ENCODE assay signal across 8 mouse cellular contexts in genomic region chr2:157426171-157426570, GRCm38 (mm10). TPM values are rescaled to one million over a fixed set of nuclear protein-coding genes. Genes with fewer than 3 reads are reported as not detected.
DNase-seq lines count a peak whose midpoint lies in the region; ATAC-seq and TF ChIP-seq lines count a peak whose summit lies in the region.
"Had no signal": no experiment of that assay in that cellular context is flagged by ENCODE, and none has a peak within 500 bp of the region (broad histone marks: within the 10 kb centered on the region; RNA-seq: fewer than 3 reads in every experiment).

No protein-coding gene starts in this region.

- ATAC-seq in hindbrain, embryonic 11.5 days (ENCODE audit: low FRiP score), result no peak
- no peak for ATAC-seq in lung, embryonic 15.5 days (ENCODE audit: borderline replicate concordance, extremely low read depth, low FRiP score, low TSS enrichment)

- peak; percentile 73 for DNase-seq in Muller cell, postnatal 12 days (ENCODE audit: inconsistent ontology term)
- peak; percentile 7 for DNase-seq in hindbrain, embryonic 11.5 days (ENCODE audit: low spot score)
- DNase-seq in frontal cortex, postnatal 10 days (ENCODE audit: low spot score in 2 of 2), result no peak
- no peak for DNase-seq in thymus, adult 2 months
- no peak for DNase-seq in liver
- DNase-seq: cerebellum, adult 11 months had no signal

- H3K36me3 ChIP-seq in ES-Bruce4 (ENCODE audit: control insufficient read depth, insufficient read depth, low read length, poor library complexity, severe bottlenecking), result no peaks in the 10 kb centered on the region
- no peaks in the 10 kb centered on the region for H3K36me3 ChIP-seq in hindbrain, embryonic 11.5 days (ENCODE audit: control insufficient read depth, insufficient read depth, low read length)
- H3K36me3 ChIP-seq in lung, embryonic 15.5 days, result no peaks in the 10 kb centered on the region
- H3K36me3 ChIP-seq in thymus, adult 2 months (ENCODE audit: control insufficient read depth, insufficient read depth, low read length), result no peaks in the 10 kb centered on the region

- H3K9me3 ChIP-seq in ES-Bruce4 (replicated peaks; ENCODE audit: control insufficient read depth, insufficient read depth, low read length, poor library complexity, severe bottlenecking), result no peaks in the 10 kb centered on the region
- no peaks in the 10 kb centered on the region for H3K9me3 ChIP-seq in hindbrain, embryonic 11.5 days (ENCODE audit: control insufficient read depth, low read length)
- no peaks in the 10 kb centered on the region for H3K9me3 ChIP-seq in lung, embryonic 15.5 days

- 0 out of 2 replicates have a peak, but pooled peaks have one; percentile 10 for TF ChIP-seq EP300 in ES-Bruce4 (IDR thresholded peaks at IDR 0.05; ENCODE audit: insufficient read depth, low read depth, low read length)

- no peak for TF ChIP-seq POLR2A in ES-Bruce4 (IDR thresholded peaks at IDR 0.05; ENCODE audit: insufficient read depth, low read length)
- no peak for TF ChIP-seq POLR2A in thymus, adult 2 months (IDR thresholded peaks at IDR 0.05; ENCODE audit: control insufficient read depth, extremely low read depth, insufficient read depth, low read length, poor library complexity)

- no peak overlapping the region for H3K9ac ChIP-seq in ES-Bruce4 (ENCODE audit: low read depth, poor library complexity, severe bottlenecking)
- no peak overlapping the region for H3K9ac ChIP-seq in hindbrain, embryonic 11.5 days (ENCODE audit: low read depth, low read length)
- no peak overlapping the region for H3K9ac ChIP-seq in lung, embryonic 15.5 days

- no peak for TF ChIP-seq CTCF in ES-Bruce4 (IDR thresholded peaks at IDR 0.05; ENCODE audit: low read depth, low read length)
- TF ChIP-seq CTCF in thymus, adult 2 months (IDR thresholded peaks at IDR 0.05; ENCODE audit: borderline replicate concordance, control insufficient read depth, extremely low read depth, insufficient read depth, low read length, poor library complexity), result no peak

- WGBS in hindbrain, embryonic 11.5 days, result 69% methylated on average over 6 of the region's 6 CpGs
- 67% methylated on average over 6 of the region's 6 CpGs for WGBS in lung, embryonic 15.5 days
- WGBS in thymus, adult 2 months, result 77% methylated on average over 6 of the region's 6 CpGs

- no peak overlapping the region for H3K4me2 ChIP-seq in hindbrain, embryonic 11.5 days (replicated peaks; ENCODE audit: low read depth, low read length)
- H3K4me2 ChIP-seq in lung, embryonic 15.5 days, result peak overlapping the region; percentile 81; the same call in 1 of the 2 replicates

- H3K27ac ChIP-seq in ES-Bruce4 (ENCODE audit: insufficient read depth, low read length), result peak overlapping the region; percentile 45; the same call in 1 of the 2 replicates
- H3K27ac ChIP-seq in hindbrain, embryonic 11.5 days (ENCODE audit: low read depth, low read length), result no peak overlapping the region
- H3K27ac ChIP-seq in lung, embryonic 15.5 days, result no peak overlapping the region
- H3K27ac ChIP-seq in thymus, adult 2 months (ENCODE audit: control insufficient read depth, insufficient read depth, low read length), result no peak overlapping the region

- H3K27me3 ChIP-seq in ES-Bruce4 (ENCODE audit: control insufficient read depth, insufficient read depth, low read length, poor library complexity, severe bottlenecking), result no peaks in the 10 kb centered on the region
- H3K27me3 ChIP-seq in hindbrain, embryonic 11.5 days (ENCODE audit: control insufficient read depth, insufficient read depth, low read length), result no peaks in the 10 kb centered on the region
- H3K27me3 ChIP-seq in lung, embryonic 15.5 days, result no peaks in the 10 kb centered on the region
- H3K27me3 ChIP-seq in thymus, adult 2 months (ENCODE audit: control insufficient read depth, insufficient read depth, low read length), result peaks cover 10% of the 10 kb centered on the region

- H3K4me3 ChIP-seq in ES-Bruce4 (ENCODE audit: low read depth, low read length), result no peak overlapping the region
- H3K4me3 ChIP-seq in hindbrain, embryonic 11.5 days (ENCODE audit: low read depth, low read length), result no peak overlapping the region
- no peak overlapping the region for H3K4me3 ChIP-seq in lung, embryonic 15.5 days
- H3K4me3 ChIP-seq in thymus, adult 2 months (ENCODE audit: control insufficient read depth, insufficient read depth, low read length), result no peak overlapping the region

- peaks cover 21% of the 10 kb centered on the region for H3K4me1 ChIP-seq in ES-Bruce4 (ENCODE audit: control insufficient read depth, insufficient read depth, low read length)
- peaks cover 10% of the 10 kb centered on the region for H3K4me1 ChIP-seq in hindbrain, embryonic 11.5 days (replicated peaks; ENCODE audit: control insufficient read depth, insufficient read depth, low read length)
- H3K4me1 ChIP-seq in lung, embryonic 15.5 days, result peaks cover 74% of the 10 kb centered on the region
- H3K4me1 ChIP-seq in thymus, adult 2 months (replicated peaks; ENCODE audit: control insufficient read depth, insufficient read depth, low read length), result peaks cover 5% of the 10 kb centered on the region; the same call in 1 of the 2 replicates

RNA-seq across cellular contexts. Expression of gene Src, which starts 7.9 kb away (rescaled TPM):
- 53.4 and 54.7 TPM in 2 replicates for polyA plus RNA-seq in ES-Bruce4 (2011; ENCODE audit: insufficient read depth, insufficient read length, low read depth, missing spikeins)
- 13.0 and 14.4 TPM in 2 replicates for polyA plus RNA-seq in hindbrain, embryonic 11.5 days (2014; fragmentation: Nextera tagmentation; extraction: Ambion mirVana)
- 24.0 and 24.8 TPM in 2 replicates for polyA plus RNA-seq in lung, embryonic 15.5 days (2015; fragmentation: Nextera tagmentation; extraction: Ambion mirVana)
- 24.6 and 25.1 TPM in 2 replicates for polyA plus RNA-seq in thymus, adult 2 months (2012; rRNA removed)

RNA-seq across cellular contexts. Expression of gene Manbal, which starts 58.8 kb away (rescaled TPM):
- 37.8 and 38.1 TPM in 2 replicates for polyA plus RNA-seq in ES-Bruce4 (2011; ENCODE audit: insufficient read depth, insufficient read length, low read depth, missing spikeins)
- polyA plus RNA-seq in hindbrain, embryonic 11.5 days (2014; fragmentation: Nextera tagmentation; extraction: Ambion mirVana), result 36.2 and 37.2 TPM in 2 replicates
- polyA plus RNA-seq in lung, embryonic 15.5 days (2015; fragmentation: Nextera tagmentation; extraction: Ambion mirVana), result 83.9 and 89.4 TPM in 2 replicates
- polyA plus RNA-seq in thymus, adult 2 months (2012; rRNA removed), result 68.0 and 72.5 TPM in 2 replicates

Comparison
In these comparisons a context has a peak if more than half of its experiments do, and no peak if none do; other contexts are left out.
1. DNase-seq: peak in Muller cell, postnatal 12 days (single experiment) and hindbrain, embryonic 11.5 days (single experiment); none in frontal cortex, postnatal 10 days (0 of 2), thymus, adult 2 months (single experiment) and liver (single experiment).